Mouse (Mus musculus) left cerebral cortex, adult 18-20 months (tissue): Measurements from ENCODE around the gene U2surp. TPM values are rescaled to one million over a fixed set of nuclear protein-coding genes. Genes with fewer than 3 reads are reported as not detected.
A peak's percentile ranks its signal among the peaks of the same experiment; 100 is the strongest.

Experiments used
- DNase-seq, 2 experiments: peaks; one replicate each; pipeline ENCODE4 v3.0.0; 2021 to 2022; ENCODE audit warnings: low spot score in 2 of 2, mixed read lengths in 1 of 2
- long read RNA-seq, 2 experiments: library from polyadenylated mRNA; stranded (forward); transcript quantifications; one replicate each; pipeline ENCODE4 v2.0.0; 2021
- total RNA-seq, 2 experiments: library from RNA; stranded (reverse); gene quantifications; 2 replicates each; pipeline ENCODE4 v1.2.3; 2021

The U2surp gene
- total RNA-seq = 10 to 100 TPM; 59.8 to 61.0 TPM
- long read RNA-seq, experiment 1, full-length matches to known transcripts = 11 of 23 reads
- long read RNA-seq, experiment 1, partial matches to known transcripts = 4 of 23 reads
- long read RNA-seq, experiment 1, other reads (novel, unspliced or antisense) = 8 of 23 reads
- long read RNA-seq, experiment 2, full-length matches to known transcripts = 21 of 32 reads
- long read RNA-seq, experiment 2, partial matches to known transcripts = 4 of 32 reads
- long read RNA-seq, experiment 2, other reads (novel, unspliced or antisense) = 7 of 32 reads

GRCm38 (mm10) chr9:95511472-95512330 lies at the start of gene U2surp:
Gene U2surp, minus strand, starts transcription at chr9:95511996.
- DNase-seq = peak; percentile 96 to 98

GRCm38 (mm10) chr9:95559936-95560735 lies 48.3 kb upstream of the U2surp start:
- DNase-seq = peak; percentile 42 to 65

- peak; percentile 58 to 73 for DNase-seq
Observed at GRCm38 (mm10) chr9:95559059-95559935, 47.5 kb upstream of the U2surp start, which contains the start of gene Paqr9. Gene Paqr9, plus strand, starts transcription at chr9:95559657.

GRCm38 (mm10) chr9:95558726-95559058 lies 46.9 kb upstream of the U2surp start:
- DNase-seq = peak in 1 of 2 experiments; percentile 23

GRCm38 (mm10) chr9:95557722-95558121 lies 45.9 kb upstream of the U2surp start:
- no peak for DNase-seq

- DNase-seq = no peak
Observed at GRCm38 (mm10) chr9:95556067-95556512, 44.3 kb upstream of the U2surp start.

- DNase-seq = no peak
Observed at GRCm38 (mm10) chr9:95555233-95555740, 43.5 kb upstream of the U2surp start.

- DNase-seq = no peak
Observed at GRCm38 (mm10) chr9:95554231-95555221, 42.7 kb upstream of the U2surp start.

- peak; percentile 38 to 64 for DNase-seq
Observed at GRCm38 (mm10) chr9:95552175-95552705, 40.4 kb upstream of the U2surp start.

- DNase-seq = no peak
Observed at GRCm38 (mm10) chr9:95550856-95551774, 39.3 kb upstream of the U2surp start.

- no peak for DNase-seq
Observed at GRCm38 (mm10) chr9:95549626-95550411, 38.0 kb upstream of the U2surp start.

GRCm38 (mm10) chr9:95546679-95547078 lies 34.9 kb upstream of the U2surp start:
- DNase-seq = no peak

GRCm38 (mm10) chr9:95544598-95544997 lies 32.8 kb upstream of the U2surp start:
- no peak for DNase-seq

GRCm38 (mm10) chr9:95542475-95542874 lies 30.7 kb upstream of the U2surp start:
- no peak for DNase-seq

- DNase-seq = no peak
Observed at GRCm38 (mm10) chr9:95541650-95542432, 30.0 kb upstream of the U2surp start.

- no peak for DNase-seq
Observed at GRCm38 (mm10) chr9:95541208-95541607, 29.4 kb upstream of the U2surp start.
